Mouse (Mus musculus) urinary bladder, postnatal 14 days (tissue): ENCODE measurements at regions not wholly inside any gene's neighbourhood (a gene's known extent, or its start where the extent isn't known, plus 50 kb on each side); places are given as distances from the start of the nearest gene placed in this dataset.
A peak's percentile ranks its signal among the peaks of the same experiment; 100 is the strongest.

Experiments used
- DNase-seq: peaks from one replicate; pipeline ENCODE4 v3.0.0; 2021; ENCODE audit warnings: low spot score

DNA sequence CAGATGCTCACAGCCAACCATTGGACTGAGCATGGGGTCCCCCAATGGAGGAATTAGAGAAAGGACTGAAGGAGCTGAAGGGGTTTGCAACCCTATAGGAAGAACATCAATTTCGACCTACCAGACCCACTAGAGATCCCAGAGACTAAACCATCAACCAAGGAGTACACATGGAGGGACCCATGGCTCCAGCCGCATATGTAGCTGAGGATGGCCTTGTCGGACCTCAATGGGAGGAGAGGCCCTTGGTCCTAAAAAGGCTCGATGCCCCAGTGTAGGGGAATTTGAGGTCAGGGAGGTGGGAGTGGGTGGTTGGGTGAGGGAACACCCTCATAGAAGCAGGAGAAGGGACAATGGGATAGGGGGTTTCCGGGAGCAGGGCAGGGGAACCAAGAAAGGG lies 180.6 kb downstream of the Qdpr start:
- no peak for DNase-seq

DNA sequence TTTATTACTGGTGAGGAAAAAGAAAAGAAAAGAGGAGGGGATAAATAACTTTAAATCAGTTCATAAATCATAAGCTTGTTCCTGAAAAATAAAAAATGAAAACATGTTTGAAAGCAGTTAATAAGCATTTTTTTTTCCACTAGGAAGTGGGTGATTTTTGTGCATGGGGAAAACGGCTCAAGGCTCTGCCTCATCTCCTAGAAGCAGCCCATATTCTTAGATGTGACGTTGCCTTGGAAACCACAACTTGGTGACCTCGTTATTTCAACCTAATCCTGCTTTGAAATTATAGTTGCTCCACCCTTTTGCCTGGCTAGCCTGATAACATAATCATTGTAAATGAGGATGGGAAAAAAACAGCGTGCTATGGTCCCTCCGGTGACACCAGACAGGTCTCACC lies 183.1 kb downstream of the Qdpr start:
- DNase-seq, result no peak

DNA sequence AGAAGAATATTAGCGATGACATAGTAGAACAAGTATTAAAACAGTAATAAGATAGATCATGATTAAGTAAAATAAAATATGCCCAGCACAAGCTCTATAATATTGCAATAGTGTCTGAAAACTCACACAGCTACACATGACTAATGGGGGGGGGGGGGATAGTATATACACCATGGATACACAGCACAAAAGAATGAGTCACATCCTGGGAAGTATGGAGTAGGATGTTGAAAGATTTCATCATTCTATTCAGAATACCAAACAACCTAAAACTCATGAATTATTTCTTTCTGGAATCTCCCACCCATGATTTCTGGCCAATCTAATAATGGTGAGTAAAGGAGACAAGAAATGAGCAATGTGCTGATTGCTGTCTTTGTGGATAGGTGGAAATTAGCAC lies 191.6 kb downstream of the Qdpr start:
- no peak for DNase-seq

DNA sequence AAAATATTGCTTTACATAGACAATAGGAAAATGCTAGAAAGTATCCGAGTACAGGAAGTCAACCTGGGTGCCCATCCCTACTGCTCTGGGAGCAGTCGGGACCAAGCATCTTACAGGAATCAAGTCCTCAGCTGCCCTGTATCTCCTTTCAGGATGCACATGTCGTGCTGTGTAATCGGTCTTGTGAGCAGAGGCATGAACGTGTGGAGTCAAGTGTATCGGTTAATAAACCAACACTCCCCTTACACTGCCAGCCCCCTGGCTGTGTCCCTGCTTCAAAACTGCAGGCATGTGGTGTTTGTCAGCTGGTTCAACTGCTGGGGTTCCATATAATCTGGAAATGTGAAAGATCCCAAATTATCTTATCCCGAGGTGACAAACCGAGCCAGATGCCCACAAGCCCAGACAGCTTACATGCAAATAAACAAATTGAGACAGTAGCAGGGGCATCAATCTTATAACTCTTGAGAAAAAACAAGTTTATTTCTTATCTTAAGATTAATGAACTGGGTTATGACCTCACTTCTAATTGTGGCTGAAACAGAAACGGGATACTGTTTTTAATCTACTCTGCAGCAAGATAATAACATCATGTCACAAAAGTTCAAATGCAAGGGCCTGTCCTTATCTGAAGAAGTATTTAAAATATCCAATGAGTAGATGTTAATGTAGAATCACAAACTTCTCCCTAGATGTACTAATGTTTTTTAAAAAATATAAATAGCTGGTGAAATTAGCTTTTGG lies 193.6 kb downstream of the Qdpr start:
- no peak for DNase-seq

DNA sequence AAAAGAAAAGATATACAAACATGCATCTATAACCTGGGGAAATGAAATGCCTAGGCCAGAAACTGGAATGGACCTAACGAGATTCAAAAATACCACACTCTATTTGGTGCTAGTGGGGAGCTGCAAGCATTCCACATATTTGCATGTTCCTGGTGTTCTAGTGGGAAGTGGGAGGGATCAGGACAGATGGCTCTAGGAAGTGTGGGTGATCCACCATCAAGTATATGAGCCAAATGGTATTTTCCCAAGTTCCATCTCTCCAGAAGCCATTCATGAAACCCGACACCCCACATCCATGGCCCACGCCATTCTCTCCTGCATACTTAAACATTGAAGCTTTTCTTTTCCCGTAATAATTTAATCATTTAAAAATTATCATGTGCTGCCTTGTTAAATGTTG lies 218.2 kb downstream of the Qdpr start:
- DNase-seq, result no peak

DNA sequence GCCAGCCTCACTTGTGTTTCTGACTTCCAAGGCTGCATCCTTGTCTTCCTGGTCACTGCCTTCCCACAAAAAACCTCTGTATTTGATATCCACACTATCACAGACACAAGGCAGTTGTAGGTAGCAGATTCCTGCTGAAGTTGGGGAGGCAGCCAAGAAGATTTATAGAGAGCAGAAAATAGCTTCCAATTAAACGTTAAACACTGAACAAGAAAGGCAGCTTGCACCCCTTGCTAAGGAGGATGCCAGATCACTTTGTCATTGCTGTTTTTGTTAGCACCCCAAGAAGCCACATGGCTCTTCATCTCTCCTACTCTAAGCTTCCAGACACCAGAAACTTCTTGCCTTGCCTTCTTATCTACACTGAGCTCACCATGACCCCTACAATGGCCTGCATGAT lies 219.9 kb downstream of the Qdpr start:
- DNase-seq, result no peak

DNA sequence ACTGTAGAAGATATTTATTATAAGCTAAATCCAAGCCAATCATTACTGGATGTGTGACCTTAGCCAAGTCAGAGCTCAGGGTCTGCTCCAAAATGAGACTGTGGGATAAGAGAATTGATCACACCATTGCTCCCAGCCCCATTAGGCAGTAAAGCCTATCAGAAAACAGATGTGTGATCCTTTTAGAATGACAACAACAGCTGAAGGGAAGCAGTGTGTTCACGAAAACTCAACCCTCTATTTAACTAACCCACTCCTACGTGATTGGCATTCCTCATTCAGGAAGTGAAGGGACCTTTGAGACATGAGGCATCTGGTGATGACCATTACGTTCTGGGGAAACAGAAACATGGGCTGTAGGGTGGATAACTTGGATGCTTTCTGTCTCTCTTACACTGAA lies 220.6 kb downstream of the Qdpr start:
- DNase-seq, result no peak

DNA sequence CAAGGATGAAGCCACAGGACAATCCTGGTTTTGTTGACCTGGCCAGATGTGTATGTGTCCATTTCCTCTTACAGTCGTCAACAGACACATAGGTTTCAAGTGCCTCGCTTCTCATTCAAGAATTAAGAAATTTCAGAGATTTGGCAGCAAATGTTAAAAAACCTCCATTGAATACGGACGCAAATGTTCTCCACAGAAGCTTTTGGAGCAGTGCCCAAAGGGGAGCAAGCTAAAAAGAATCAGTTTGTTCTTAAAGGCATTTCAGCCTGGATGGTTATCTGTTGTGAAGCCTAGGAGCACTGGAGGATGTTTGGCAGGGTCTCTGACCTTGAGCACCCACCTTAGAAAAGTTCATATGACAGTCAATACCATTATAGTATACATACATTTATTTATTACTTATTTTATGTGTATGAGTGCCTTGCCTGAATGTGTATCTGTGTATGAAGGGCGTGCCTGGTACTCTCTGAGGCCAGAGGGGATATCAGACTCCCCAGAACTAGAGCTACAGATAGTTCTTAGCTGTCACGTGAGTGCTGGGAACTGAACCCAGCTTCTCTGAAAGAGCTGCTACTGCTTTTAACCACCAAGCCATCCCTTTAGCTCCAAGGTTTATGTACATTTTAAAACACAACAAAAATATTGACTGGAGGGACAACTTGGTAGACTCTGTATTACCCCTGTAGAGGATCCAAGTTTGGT lies 221.7 kb downstream of the Qdpr start:
- DNase-seq, result no peak

DNA sequence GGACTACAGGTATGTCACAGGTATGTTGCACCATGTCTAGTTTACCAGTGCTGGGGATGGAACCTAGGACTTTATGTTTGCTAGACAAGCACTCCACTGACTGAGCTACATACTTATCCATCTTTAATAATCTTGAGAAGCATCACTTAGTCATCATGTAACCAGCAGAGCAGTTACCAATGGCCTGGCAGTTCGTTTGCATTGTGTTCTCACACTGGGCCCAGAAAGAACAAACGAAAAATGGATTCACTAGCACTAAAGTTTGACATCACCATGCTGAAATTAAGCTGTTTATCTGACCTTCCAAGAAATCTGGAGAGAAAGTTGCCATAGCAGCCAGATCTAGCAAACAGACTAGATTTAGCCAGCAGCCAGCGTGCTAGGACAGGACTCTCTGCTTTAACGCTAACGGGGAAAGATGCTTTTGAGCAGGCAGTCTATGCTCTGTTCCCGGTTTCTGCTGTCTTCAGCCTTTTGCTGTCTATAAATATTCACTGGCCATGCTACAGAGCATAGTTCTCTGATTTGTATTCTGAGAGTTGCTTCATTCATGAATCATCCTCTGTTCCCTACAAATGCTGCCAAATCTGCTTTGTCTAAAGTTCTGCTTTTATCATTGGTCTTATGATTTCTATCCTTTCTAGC lies 229.6 kb downstream of the Qdpr start:
- peak; percentile 9 for DNase-seq

DNA sequence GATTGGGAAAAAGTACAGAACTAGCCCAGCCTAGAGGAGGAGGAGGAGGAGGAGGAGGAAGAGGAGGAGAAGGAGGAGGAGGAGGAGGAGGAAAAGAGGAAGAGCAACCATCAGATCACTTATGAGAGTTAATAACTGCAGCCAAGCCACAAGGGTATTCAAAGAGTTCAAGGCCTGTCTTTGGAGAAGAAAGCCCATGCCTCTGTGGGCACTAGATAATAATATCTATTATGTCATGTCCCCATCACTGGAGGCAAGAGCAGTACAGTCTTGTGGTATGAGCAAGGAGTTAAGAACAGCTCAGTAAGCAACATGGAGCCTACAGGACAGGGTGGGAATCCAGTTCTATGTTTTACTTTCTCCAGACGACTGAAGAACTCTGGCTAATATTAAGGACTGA lies 230.5 kb downstream of the Qdpr start:
- no peak for DNase-seq

DNA sequence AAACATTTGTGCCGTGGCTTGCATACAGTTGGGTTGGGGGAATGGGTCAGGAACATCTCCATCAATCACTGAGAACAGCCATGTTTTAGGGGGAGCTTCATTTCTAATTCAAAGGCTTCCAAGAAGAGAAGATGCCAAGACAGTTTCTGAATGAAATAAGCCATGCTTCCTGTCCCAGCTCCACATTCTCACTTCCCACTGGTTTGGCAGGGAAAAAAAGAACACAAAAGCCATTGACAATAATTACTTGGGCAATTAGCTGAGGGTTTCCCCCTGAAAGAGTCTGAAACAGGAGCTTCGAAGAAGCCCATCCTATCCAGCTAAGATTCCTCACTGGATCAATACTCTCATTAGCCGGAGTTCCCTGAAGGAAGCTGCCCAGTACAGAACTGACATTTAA lies 230.9 kb downstream of the Qdpr start:
- DNase-seq, result no peak

DNA sequence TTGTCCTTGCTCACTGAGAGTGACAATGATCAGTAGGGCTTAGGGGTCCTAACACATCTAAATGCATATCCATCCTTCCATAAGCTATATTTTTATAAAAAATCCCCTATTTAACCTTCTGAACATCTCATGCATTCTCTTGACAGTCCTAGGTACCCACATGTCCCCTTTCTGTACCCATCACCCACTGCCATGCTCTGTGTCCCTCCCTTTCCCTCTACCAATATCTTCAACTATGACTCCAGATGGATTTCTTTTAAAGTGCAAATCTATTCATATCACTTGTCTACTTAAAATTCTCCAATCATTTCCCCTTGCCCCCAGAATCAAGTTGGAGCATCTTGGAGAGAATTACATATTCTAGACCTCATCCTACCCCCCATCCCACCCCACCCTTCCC lies 235.6 kb downstream of the Qdpr start:
- no peak for DNase-seq

DNA sequence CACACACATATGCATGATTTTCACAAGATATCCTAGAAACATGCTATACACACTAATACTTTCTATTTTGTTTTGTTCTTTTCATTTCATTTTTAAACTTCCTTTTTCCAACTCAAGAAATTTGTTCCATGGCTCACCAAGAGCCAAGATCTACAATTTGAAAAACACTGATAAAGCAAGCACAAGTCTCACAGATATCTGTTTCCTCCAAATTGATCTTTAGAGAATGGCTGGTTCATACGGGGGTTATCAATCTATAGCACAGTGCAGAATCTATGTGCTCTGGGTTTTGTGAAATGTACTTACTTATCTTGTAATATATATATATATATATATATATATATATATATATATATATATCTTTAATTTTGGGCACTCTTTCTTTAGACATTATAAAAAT lies 251.6 kb downstream of the Qdpr start:
- no peak for DNase-seq

DNA sequence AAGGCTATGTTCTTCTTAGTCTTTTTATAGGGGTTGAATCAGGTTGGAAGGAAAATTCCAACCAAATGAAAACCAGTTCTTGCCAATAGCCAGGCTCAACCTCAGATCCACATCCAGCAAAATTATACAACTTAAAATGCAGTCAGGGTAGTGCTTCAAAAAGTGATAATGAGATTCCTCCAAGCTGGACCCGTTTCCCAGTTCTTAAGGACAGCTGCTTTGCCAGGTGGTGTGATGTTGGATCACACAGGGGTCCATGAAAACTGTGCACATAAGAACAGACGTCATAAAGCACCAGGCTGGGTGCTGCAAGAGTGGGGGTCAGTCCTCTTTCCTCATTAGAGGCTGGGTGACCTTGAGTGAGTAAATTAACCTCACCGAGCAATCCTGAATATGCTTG lies 253.9 kb downstream of the Qdpr start:
- DNase-seq, result no peak

DNA sequence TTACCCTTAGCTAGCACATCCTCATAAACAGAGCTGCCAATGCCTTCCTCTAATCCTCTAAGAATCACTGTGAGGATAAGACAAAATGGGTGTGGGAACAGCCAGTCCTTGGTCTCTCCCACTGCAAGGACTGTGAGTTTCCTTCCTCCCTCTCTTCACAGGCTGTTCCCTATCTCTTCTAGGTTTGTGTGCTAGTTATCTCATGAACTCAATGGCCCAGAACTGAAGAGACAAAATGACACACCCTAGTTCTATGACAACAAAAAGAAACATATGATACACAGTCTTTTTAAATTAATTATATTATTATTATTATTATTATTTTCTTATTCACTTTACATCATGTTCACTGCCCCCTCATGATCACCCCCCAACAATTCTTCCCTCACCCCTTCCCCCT lies 257.7 kb downstream of the Qdpr start:
- DNase-seq, result no peak

DNA sequence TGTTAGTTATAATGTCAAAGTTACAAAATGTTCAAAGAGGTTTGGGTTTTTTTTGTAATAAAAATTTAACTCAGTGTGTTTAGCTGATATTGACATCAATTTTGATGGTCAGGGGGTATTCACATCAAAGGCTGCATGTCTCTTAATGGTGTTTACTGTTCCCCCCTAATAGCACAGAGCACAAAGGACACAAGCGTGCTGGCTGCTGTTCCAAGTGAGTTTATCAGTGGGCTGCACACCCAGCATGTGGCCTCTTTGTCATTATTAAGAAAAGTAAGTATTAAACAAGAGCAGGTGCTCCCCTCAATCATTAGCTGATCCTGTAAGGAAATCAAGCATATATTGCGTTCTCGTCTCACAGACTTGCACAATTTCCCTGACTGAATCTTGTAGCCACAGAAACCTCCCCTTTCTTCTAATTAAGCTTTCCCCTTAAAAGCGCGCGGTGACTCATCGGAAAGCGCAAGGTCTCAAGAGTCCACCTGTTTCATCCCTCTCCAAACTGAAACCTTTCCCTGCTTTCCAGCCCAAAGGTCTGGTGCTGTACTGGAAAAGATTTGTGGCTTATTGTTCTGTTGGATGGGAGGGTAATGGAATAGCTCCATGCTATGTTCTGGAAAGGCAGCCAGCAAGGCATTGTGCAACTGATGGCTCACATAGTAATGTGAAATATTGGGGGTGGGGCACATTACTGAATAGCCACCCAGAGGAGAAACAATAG lies 276.8 kb downstream of the Qdpr start:
- DNase-seq, result peak; percentile 35

DNA sequence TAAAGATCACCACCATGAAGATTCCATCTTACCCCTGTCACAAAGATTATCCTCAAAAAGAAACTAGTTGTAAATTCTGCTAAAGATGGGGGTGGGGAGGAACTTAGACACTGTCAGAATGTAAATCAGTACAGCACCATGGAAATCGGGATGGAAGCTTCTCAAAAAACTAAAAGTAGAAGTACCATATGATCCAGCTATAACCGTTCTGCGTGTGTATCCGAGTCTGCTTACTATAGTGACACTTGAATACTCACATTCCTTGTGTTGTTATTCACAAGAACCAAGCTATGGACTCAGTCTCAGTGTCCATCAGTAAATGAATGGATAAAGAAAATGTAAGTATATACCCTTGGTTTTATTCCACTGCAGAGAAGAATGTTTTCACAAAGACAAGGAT lies 290.8 kb downstream of the Qdpr start:
- no peak for DNase-seq

DNA sequence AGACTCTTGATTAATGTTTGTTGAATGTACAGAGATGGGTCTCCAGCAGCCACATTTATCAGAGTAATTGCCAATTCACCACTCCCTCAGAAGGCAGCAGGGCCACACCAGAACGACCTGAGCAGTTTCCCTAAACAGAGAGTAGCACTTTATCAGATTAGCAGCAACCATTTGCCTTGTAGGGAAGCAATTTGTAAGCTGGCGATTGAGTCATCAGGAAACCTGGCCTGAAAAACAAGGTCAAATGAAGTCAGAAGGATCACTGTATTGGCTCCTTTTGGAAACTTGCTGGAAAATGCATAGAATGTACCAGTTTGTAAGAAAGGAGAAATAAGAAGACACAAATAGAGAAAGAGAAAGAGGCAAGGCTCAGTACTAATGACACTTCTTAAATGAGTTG lies 295.1 kb downstream of the Qdpr start:
- DNase-seq, result no peak

DNA sequence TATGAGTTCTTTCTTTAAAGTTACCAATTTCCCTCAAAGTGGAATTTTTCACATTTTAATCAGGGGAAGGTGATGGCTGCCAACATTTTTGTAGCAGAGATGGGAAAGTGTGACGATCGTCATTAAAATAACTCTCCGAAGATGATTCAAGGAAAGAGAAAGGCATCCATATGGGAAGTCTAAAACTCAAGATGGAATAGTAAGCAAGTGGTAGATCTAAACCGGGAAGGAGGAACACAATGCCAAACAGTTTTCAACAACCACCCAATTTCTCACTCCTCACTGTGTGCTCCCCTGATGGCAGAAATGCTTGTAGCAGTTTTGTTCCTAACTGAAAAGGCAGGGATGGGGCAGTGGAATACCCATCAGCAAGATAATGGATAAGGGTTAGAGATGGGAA lies 305.9 kb downstream of the Qdpr start:
- no peak for DNase-seq

DNA sequence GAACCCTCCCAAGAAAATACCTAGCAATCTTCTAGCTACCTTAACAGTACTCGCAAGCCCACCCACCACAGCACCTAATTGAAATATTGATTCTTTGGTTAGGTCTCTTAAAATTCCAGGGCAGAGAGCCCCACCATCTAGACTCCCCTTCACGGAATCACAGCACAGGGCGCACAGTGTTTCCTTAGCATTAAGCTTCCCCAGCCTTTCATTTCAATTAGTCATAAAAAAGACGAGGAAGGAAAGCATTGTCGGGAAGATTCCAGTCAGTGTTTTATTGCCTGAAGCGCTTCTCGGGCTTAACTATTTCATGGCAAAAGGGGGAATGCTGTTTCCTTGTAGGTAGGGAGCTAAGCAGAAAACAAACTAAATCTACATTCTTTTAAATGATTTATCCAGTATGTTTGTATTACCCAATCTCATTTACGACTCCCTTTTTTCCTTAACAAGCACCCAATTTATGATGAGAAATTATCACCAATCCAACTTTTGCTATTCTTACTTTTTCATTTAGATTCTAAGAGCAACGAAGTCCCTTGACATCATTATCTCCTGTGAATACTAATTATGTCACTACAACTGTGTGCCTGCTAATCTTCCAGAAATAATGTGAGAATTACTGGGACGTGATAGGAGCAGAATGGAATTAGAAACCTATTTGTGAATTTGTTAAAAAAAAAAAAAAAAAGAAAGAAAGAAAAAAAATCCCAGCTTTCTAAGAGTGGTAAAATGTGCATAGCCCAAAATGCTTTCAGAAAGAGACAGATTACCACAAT lies 312.6 kb downstream of the Qdpr start:
- DNase-seq, result no peak

DNA sequence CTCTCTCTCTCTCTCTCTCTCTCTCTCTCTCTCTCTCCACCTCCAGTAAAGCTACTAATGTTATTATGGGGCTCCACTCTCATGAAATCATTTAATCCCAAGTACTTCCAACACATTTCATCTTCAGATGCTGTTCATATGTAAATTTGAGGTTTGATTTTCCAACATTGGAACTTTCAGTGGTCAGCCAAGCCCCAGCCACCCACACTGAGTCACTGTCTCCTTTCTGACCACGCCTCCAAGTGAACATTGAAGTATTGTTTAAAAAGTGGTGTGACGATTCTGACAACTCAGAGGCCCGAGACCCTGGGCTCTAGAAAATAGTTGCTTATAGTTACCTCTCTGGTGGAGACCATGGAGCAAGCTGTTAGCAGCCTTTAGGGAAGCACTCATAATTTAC lies 313.3 kb downstream of the Qdpr start:
- DNase-seq, result no peak

DNA sequence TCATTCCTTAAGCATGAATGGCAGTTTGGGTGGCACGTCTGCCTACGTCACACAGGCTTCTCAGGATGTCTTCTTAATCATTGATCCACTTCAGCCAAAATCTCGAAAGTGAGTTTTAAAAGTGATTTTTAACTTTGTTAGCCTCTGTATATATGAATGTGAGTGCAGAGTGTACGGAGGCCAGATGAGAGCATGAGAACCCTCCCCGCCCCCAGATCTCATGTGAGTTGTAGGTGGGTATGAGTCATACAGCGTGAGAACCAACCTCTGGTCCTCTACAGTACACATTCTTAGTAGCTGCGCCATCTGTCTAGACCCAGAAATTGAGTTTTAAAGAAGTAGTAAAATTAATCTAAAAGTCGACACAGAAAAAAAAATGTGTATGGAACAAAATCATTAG lies 322.1 kb downstream of the Qdpr start:
- no peak for DNase-seq
